Mouse (Mus musculus): ENCODE data around the gene Milr1.

DNA sequence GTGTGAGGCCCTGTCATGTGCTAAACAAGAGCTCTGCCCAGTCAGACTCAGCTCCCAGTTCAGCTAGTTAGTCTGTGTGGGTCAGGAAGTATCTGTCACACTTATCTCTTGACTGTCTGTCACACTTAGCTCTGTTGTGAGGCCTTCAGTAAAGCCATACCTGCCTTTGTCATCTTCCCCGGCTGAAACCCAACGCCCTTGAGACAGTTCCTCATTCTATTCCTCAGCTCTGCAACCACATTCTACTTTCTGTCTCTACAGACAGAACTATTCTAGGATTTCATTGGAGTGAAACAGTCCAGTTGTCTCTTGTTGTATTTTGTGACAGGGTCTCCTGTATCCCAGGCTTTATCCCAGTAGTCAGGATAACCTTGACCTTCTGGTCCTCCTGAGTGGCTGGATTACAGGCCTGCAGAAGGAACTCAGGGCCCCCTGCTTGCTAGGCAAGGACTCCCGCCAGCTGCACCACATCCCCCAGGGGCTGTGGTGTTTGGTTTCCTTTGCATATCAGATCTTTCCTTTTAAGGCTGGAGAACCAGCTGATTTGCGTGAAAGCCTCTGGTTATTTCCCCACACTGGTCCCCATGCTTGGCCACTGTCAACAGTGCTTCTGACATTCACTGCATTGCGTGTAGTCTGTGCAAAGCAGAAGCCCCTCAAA lies 11.2 kb downstream of the Milr1 start:
- TF ChIP-seq CTCF (IDR thresholded peaks at IDR 0.05; ENCODE audit: extremely low read depth, insufficient read length, insufficient replicate concordance, low read depth, low read length) = no peak
- TF ChIP-seq POLR2A (IDR thresholded peaks at IDR 0.05; ENCODE audit: low read depth, low read length) = no peak

Data from small intestine, adult 2 months (tissue).